Mouse (Mus musculus) stomach, postnatal 0 days (tissue): ENCODE measurements around the gene Vdac1.

Source experiments
- CTCF ChIP-seq: IDR thresholded peaks from 2 replicates; pipeline ENCODE4 v1.5.1; 2016; ENCODE audit warnings: antibody characterized with exemption, low read depth, mild to moderate bottlenecking, moderate library complexity
- EP300 ChIP-seq: optimal IDR thresholded peaks from 2 replicates; pipeline ENCODE3; 2016; ENCODE audit warnings: antibody characterized with exemption

GRCm38 (mm10) chr11:52437123-52437522 is 76.5 kb downstream of the Vdac1 start:
- TF ChIP-seq CTCF (no peak), EP300 (no peak)
